Mouse (Mus musculus): ENCODE measurements around the gene P2ry1.
A peak's percentile ranks its signal among the peaks of the same experiment; 100 is the strongest.

P2ry1 gene

GRCm38 (mm10) chr3:61002587-61003501 is at the start of gene P2ry1:
TSS of gene P2ry1 (plus strand) at chr3:61002795.
- peak; percentile 60 for DNase-seq (ENCODE audit: extremely low read depth, low read depth)

DNA sequence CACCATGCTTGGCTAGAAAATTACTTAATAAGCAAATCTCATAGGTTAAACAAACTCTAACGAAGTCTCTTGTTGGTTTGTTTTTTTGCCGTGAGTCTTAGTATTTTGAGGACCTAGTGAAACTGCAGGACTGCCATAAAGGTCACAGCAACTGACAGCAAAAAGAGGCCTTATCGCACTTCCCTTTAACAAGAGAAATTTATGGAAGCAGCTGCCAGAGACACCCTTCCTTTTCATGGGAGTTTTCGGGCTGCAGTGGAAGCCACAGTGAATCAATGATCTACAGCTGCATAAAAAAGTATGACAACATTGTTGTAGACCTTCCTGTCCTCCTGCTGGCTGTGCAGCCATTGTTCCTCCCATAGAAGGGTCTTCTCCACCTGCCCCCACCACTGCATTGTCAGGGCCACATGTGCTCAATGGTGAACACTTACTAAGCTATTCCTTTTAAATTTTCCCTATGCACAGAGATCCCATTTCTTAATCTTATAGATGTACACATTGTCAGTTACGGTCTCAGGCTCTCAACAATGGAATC is 49.3 kb upstream of the P2ry1 start:
- DNase-seq (ENCODE audit: extremely low read depth, low read depth) = no peak

- peak; percentile 47 for DNase-seq (ENCODE audit: extremely low read depth, low read depth)
Measured at GRCm38 (mm10) chr3:60954073-60954472, 48.5 kb upstream of the P2ry1 start.

DNA sequence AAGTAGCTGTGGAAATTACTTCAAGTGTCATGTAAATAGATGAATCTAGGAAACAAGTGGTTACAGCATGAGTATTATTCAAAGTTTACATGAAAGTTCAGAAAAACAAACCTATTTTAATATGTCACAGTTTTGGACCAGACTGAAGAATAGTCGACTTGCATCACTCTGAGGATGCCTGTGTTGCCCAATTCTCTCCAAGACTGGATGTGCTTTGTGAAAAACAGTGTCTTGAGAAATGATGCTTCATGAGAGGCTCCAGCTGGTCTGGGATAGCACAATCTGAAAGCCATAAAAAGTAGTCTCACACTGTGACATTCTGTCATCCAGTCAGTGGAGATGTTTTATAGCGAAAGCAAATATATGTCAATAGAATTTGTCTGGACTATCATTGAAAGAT is 43.8 kb upstream of the P2ry1 start:
- no peak for DNase-seq (ENCODE audit: extremely low read depth, low read depth)

GRCm38 (mm10) chr3:60965137-60965536 is 37.5 kb upstream of the P2ry1 start:
- no peak for DNase-seq (ENCODE audit: extremely low read depth, low read depth)

- peak; percentile 21 for DNase-seq (ENCODE audit: extremely low read depth, low read depth)
Measured at GRCm38 (mm10) chr3:60974944-60975343, 27.7 kb upstream of the P2ry1 start.

DNA sequence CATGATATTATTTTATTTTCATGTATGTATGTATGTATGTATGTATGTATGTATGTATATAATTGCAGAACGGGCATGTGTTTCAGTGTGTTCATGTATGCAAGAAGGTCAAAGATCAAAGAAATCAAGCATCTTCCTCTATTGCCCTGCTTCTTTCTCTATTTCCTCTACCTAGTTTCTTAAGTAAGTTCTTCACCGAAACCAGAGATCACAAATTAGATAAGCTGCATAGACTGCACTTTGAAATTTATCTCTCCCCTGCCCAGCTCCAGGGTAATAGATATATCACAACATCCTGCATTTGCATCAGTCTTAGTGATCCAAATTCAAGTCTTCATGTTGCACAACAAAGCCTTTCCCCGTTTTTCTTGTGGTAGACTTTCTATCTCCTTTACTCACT is 20.5 kb upstream of the P2ry1 start:
- no peak for DNase-seq (ENCODE audit: extremely low read depth, low read depth)

DNA sequence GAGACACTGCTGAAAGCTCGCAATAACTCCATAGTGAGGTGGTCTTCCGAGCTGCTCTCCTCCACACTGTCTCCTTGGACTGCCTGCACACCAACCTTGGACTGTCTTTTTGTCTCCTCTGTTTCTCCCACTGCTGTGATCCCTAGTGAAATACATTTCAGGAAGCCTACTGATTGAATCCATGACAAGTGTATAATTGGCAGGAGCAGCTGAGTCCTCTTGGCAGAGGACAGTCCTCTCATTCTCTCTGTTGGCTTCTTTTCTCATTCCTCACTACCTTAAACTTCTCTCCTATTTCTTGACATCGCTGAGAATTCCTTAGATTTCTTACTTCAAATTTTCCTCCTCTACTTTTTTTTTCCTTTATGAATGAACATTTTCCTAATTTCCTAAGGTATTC is 4.5 kb upstream of the P2ry1 start:
- no peak for DNase-seq (ENCODE audit: extremely low read depth, low read depth)

- DNase-seq (ENCODE audit: extremely low read depth, low read depth) = peak; percentile 71
Measured at GRCm38 (mm10) chr3:60999715-61000114, 2.9 kb upstream of the P2ry1 start.

DNA sequence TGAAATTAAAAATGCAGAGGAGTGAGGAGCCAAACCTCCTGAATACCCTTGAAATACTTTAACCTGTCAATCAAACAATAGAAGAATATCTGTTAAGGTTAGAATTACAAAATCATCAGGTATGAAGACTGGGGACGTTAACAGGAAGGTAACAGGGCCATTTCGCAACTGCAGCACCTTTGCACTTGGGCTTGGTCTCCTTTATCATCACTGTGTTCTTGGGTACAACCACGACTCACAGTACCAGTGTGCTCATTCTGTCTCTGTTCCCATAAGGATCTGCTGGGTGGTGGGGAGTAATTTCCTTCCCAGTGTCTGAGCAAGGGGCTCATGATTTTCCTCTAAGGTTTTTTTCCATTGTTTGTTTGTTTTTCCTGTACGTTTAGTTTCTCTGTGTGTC is 1.8 kb upstream of the P2ry1 start:
- DNase-seq (ENCODE audit: extremely low read depth, low read depth) = no peak

GRCm38 (mm10) chr3:61001852-61002586 is 576 bp upstream of the P2ry1 start:
- DNase-seq (ENCODE audit: extremely low read depth, low read depth) = peak; percentile 65

- DNase-seq (ENCODE audit: extremely low read depth, low read depth) = no peak
Measured at GRCm38 (mm10) chr3:61004611-61005010, 2.0 kb downstream of the P2ry1 start.

- no peak for DNase-seq (ENCODE audit: extremely low read depth, low read depth)
Measured at GRCm38 (mm10) chr3:61011660-61012059, 9.1 kb downstream of the P2ry1 start.

DNA sequence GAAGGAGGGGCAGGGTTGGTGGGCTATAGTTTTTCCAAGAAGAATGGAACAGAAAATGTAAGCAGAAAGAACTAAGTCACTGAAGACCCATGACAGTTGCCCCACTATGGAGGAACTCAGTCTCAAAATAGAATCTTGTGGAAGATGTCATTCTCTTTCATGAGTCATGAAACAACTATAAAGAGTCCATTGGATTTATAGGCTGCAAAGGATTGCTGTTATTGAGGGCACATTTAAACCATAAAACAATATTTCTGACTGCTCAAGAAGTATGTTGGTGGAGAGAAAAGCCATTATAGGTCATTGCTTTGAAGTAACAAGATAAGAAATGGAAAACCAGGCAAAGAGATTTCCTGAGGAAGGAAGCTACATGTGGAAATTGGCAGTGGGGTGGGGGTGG is 10.0 kb downstream of the P2ry1 start:
- DNase-seq (ENCODE audit: extremely low read depth, low read depth) = no peak

GRCm38 (mm10) chr3:61016733-61017132 is 14.1 kb downstream of the P2ry1 start:
- DNase-seq (ENCODE audit: extremely low read depth, low read depth) = no peak

- no peak for DNase-seq (ENCODE audit: extremely low read depth, low read depth)
Measured at GRCm38 (mm10) chr3:61032100-61032499, 29.5 kb downstream of the P2ry1 start.

- no peak for DNase-seq (ENCODE audit: extremely low read depth, low read depth)
Measured at GRCm38 (mm10) chr3:61035633-61036032, 33.0 kb downstream of the P2ry1 start.

GRCm38 (mm10) chr3:61039916-61040315 is 37.3 kb downstream of the P2ry1 start:
- DNase-seq (ENCODE audit: extremely low read depth, low read depth) = no peak

DNA sequence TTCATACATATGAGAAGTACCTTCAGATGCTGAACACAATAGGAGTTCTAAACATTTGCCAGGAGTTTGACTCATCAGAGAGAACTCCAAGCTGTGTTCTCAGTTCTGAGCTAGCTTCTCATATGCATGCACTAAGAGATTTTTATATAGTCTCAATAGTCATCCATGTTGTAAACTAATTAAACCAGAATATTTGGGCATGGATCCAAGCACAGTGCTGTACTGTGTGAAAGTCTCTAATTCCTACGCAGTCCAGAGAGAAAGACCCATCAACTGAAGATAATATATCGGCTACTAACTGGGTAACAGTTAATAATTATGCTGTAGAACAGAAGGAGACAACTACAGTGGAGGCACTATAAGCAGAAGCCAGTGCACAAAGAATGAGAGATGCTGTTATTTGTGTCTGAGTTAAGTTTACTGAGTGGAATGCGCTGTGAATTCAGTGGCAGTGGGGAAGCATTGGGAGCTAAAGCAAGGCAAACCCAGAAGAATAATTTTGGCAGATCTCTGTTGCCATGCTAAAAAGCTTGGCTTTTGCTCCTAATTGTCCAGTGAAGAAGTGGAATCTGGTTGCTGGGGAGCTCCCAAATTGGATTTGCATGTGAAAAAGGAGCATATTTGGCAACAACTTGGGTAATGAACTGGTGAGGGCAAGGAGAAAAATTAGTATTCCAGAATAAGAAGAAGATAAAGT is 47.5 kb downstream of the P2ry1 start:
- DNase-seq (ENCODE audit: extremely low read depth, low read depth) = no peak
